Mouse (Mus musculus): ENCODE measurements around the gene Napa. TPM values are rescaled to one million over a fixed set of nuclear protein-coding genes. Genes with fewer than 3 reads are reported as not detected.

The Napa gene
- polyA plus RNA-seq, 2 experiments from 2014 or later = 162 to 259 TPM

GRCm38 (mm10) chr7:16099901-16100300 lies 1.6 kb downstream of the Napa start:
- no peak for ATAC-seq

- ATAC-seq = no peak
Observed at GRCm38 (mm10) chr7:16101081-16101480, 2.8 kb downstream of the Napa start.

- ATAC-seq = no peak
Observed at GRCm38 (mm10) chr7:16101726-16102475, 3.6 kb downstream of the Napa start.

GRCm38 (mm10) chr7:16102686-16103226 lies 4.5 kb downstream of the Napa start:
- no peak for ATAC-seq

GRCm38 (mm10) chr7:16103760-16104159 lies 5.5 kb downstream of the Napa start:
- no peak for ATAC-seq

GRCm38 (mm10) chr7:16104611-16105388 lies 6.5 kb downstream of the Napa start:
- ATAC-seq = no peak

- no peak for ATAC-seq
Observed at GRCm38 (mm10) chr7:16108886-16109542, 10.8 kb downstream of the Napa start.

- ATAC-seq = no peak
Observed at GRCm38 (mm10) chr7:16110158-16110557, 11.9 kb downstream of the Napa start.

GRCm38 (mm10) chr7:16111284-16112090 lies 13.2 kb downstream of the Napa start:
- ATAC-seq = no peak

GRCm38 (mm10) chr7:16116418-16116817 lies 18.2 kb downstream of the Napa start:
- no peak for ATAC-seq

GRCm38 (mm10) chr7:16117100-16117499 lies 18.8 kb downstream of the Napa start:
- no peak for ATAC-seq

GRCm38 (mm10) chr7:16119569-16120261 lies 21.5 kb downstream of the Napa start, which contains the start of gene Kptn:
Gene Kptn, plus strand, starts transcription at chr7:16119895.
- ATAC-seq = peak; percentile 79

- no peak for ATAC-seq
Observed at GRCm38 (mm10) chr7:16120262-16120600, 22.0 kb downstream of the Napa start.

GRCm38 (mm10) chr7:16125829-16126228 lies 27.6 kb downstream of the Napa start:
- ATAC-seq = no peak

GRCm38 (mm10) chr7:16128344-16128743 lies 30.1 kb downstream of the Napa start:
- ATAC-seq = no peak

- no peak for ATAC-seq
Observed at GRCm38 (mm10) chr7:16128899-16129298, 30.6 kb downstream of the Napa start.

GRCm38 (mm10) chr7:16129421-16129845 lies 31.2 kb downstream of the Napa start, which contains the start of gene Slc8a2:
Gene Slc8a2, plus strand, starts transcription at chr7:16129826.
- no peak for ATAC-seq

- ATAC-seq = no peak
Observed at GRCm38 (mm10) chr7:16129846-16130691, 31.8 kb downstream of the Napa start.

- no peak for ATAC-seq
Observed at GRCm38 (mm10) chr7:16130956-16131634, 32.8 kb downstream of the Napa start.

GRCm38 (mm10) chr7:16132161-16132581 lies 33.9 kb downstream of the Napa start:
- ATAC-seq = no peak
